Mouse (Mus musculus): ENCODE measurements around the gene Rpl10l. TPM values are rescaled to one million over a fixed set of nuclear protein-coding genes. Genes with fewer than 3 reads are reported as not detected.

The Rpl10l gene
- polyA plus RNA-seq (2017; shearing (Covaris generic)): not detected

GRCm38 (mm10) chr12:66283991-66284622 is at the start of gene Rpl10l:
TSS of gene Rpl10l (minus strand) at chr12:66284401.

